Mouse (Mus musculus): Measurements from ENCODE around the gene Serinc4.

DNA sequence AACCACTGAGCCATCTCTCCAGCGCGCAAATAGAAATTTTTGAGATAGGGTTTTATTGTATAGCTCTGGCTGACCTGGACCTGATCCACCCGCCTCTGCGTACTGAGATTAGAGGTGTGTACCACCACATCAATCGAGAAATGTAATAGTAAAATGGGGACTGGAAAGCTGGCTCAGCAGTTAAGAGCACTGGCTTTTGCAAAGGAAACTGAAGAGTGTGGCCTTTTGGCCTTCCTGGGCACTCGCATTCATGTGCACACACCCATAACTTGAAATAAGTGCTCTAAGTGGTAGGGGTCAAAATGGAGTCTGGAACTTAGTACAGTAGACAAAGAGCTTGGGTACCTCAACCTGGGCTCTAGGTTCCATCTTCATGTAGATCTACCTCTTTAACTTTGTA lies 40.2 kb downstream of the Serinc4 start:
- TF ChIP-seq HCFC1 (IDR thresholded peaks at IDR 0.05; ENCODE audit: borderline replicate concordance, insufficient read depth, low read length) (no peak), ZNF384 (IDR thresholded peaks at IDR 0.05; ENCODE audit: low read depth, low read length) (no peak), ZC3H11A (IDR thresholded peaks at IDR 0.05; ENCODE audit: borderline replicate concordance, low read depth, low read length) (no peak)

Measured in ES-E14 (cell line).